Mouse (Mus musculus) heart, postnatal 0 days (tissue): Measurements from ENCODE around the gene Ugt1a6a.

Source experiments
- CTCF ChIP-seq: IDR thresholded peaks from 2 replicates; pipeline ENCODE4 v1.5.1; 2016; ENCODE audit warnings: antibody characterized with exemption, control low read depth, low read depth
- EP300 ChIP-seq: IDR thresholded peaks from 2 replicates; pipeline ENCODE4 v1.6.1; 2016; ENCODE audit warnings: antibody characterized with exemption, low read depth

- no peak for TF ChIP-seq EP300
- TF ChIP-seq CTCF, result peak; percentile 3; the same call in 1 of the 2 replicates
Observed at GRCm38 (mm10) chr1:88258881-88259642, 124.5 kb downstream of the Ugt1a6a start.
